ENCODE assay signal across 13 mouse cellular contexts in the genomic region with DNA sequence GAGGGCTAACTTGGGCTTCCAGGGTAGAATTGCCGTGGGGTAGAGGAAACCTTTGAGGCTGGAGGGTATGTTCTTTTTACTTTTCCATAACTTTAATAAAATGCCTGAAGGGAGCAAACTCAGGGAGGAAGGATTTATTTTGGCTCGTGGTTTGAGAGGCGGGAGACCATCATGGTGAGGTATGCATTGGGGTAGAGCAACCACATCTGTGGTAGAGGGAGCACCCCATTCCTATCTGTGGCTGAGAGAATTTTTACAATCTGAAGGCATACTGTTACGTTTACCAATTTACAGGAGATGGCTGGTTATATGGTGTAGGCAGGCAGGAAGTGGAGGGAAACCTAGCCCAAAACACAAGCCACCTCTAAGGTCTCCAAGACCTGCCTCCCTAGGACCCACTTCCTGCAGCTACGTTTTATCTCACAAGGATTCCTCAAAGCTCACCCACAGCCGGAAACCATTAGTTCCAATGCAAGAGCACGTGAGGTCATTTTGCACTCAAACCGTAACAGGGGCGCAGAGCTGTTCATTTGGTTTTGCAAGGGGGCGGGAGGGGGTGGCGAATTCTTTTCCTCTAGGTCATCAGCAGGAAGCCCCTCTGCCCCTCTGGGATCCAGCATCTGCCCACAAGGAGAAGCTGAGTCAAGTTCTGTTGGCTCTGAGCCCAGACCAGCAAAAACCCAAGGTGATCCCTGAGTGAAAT.
A peak's percentile ranks its signal among the peaks of the same experiment; 100 is the strongest.
DNase-seq lines count a peak whose midpoint lies in the region; ATAC-seq lines count a peak whose summit lies in the region.
"Had no signal": no experiment of that assay in that cellular context is flagged by ENCODE, and none has a peak within 500 bp of the region (broad histone marks: within the 10 kb centered on the region; RNA-seq: fewer than 3 reads in every experiment).

No protein-coding gene starts in this region.

- H3K4me3 ChIP-seq in heart, embryonic 16.5 days (ENCODE audit: low read length), result no peak overlapping the region
- no peak overlapping the region for H3K4me3 ChIP-seq in heart, embryonic 12.5 days
- H3K4me3 ChIP-seq in limb, embryonic 12.5 days (replicated peaks), result no peak overlapping the region
- H3K4me3 ChIP-seq: erythroblast, embryonic 14.5 days; heart, embryonic 15.5 days; midbrain, embryonic 13.5 days had no signal

- WGBS in heart, embryonic 16.5 days, result 41% methylated on average over 11 of the region's 11 CpGs
- WGBS in heart, embryonic 12.5 days, result 50% methylated on average over 11 of the region's 11 CpGs
- 32% methylated on average over 11 of the region's 11 CpGs for WGBS in limb, embryonic 12.5 days

- H3K4me1 ChIP-seq in heart, embryonic 16.5 days (ENCODE audit: control insufficient read depth, insufficient read depth, low read length), result peaks cover 11% of the 10 kb centered on the region
- peaks cover 18% of the 10 kb centered on the region for H3K4me1 ChIP-seq in heart, embryonic 12.5 days (replicated peaks)
- peaks cover 39% of the 10 kb centered on the region for H3K4me1 ChIP-seq in limb, embryonic 12.5 days (replicated peaks)
- H3K4me1 ChIP-seq: midbrain, embryonic 13.5 days had no signal

- no peaks in the 10 kb centered on the region for H3K27me3 ChIP-seq in heart, embryonic 16.5 days (ENCODE audit: control insufficient read depth, insufficient read depth, low read length)
- no peaks in the 10 kb centered on the region for H3K27me3 ChIP-seq in heart, embryonic 12.5 days (replicated peaks)
- peaks cover 3% of the 10 kb centered on the region; the same call in 1 of the 2 replicates for H3K27me3 ChIP-seq in limb, embryonic 12.5 days
- H3K27me3 ChIP-seq: heart, embryonic 15.5 days; midbrain, embryonic 13.5 days had no signal

- H3K27ac ChIP-seq in heart, embryonic 16.5 days (ENCODE audit: low read length), result peak overlapping the region; percentile 24; the same call in 1 of the 2 replicates
- H3K27ac ChIP-seq in heart, embryonic 12.5 days (ENCODE audit: poor library complexity, severe bottlenecking), result no peak overlapping the region
- peak overlapping the region; percentile 43 for H3K27ac ChIP-seq in limb, embryonic 12.5 days
- H3K27ac ChIP-seq: heart, embryonic 15.5 days; midbrain, embryonic 13.5 days had no signal

- H3K9ac ChIP-seq in heart, embryonic 16.5 days (ENCODE audit: low read length), result no peak overlapping the region
- no peak overlapping the region for H3K9ac ChIP-seq in heart, embryonic 12.5 days
- no peak overlapping the region for H3K9ac ChIP-seq in limb, embryonic 12.5 days (replicated peaks)
- H3K9ac ChIP-seq: heart, embryonic 15.5 days; midbrain, embryonic 13.5 days had no signal

- peak; percentile 61 to 69 for DNase-seq in adrenal gland, postnatal 36 days
- DNase-seq in thymus, postnatal 14 days, result peak; percentile 54
- no peak for DNase-seq in gastrocnemius, postnatal 25 days
- no peak for DNase-seq in cerebellum, adult 9-11 months
- DNase-seq in heart, adult 9 months (ENCODE audit: low spot score in 2 of 2), result no peak
- DNase-seq: kidney, postnatal 10 days had no signal

- H3K36me3 ChIP-seq in heart, embryonic 16.5 days (ENCODE audit: control insufficient read depth, insufficient read depth), result no peaks in the 10 kb centered on the region
- no peaks in the 10 kb centered on the region for H3K36me3 ChIP-seq in heart, embryonic 12.5 days
- no peaks in the 10 kb centered on the region for H3K36me3 ChIP-seq in limb, embryonic 12.5 days
- H3K36me3 ChIP-seq: G1E; heart, embryonic 15.5 days; midbrain, embryonic 13.5 days had no signal

- peak; percentile 37; the same call in 1 of the 2 replicates for ATAC-seq in heart, embryonic 16.5 days (replicated peaks; ENCODE audit: extremely low read depth, insufficient read depth, low FRiP score)
- no peak for ATAC-seq in heart, embryonic 12.5 days (ENCODE audit: insufficient number of reproducible peaks, low FRiP score)
- no peak for ATAC-seq in limb, embryonic 12.5 days (ENCODE audit: insufficient number of reproducible peaks, insufficient read depth, low FRiP score, low TSS enrichment, low read depth)
- ATAC-seq: midbrain, embryonic 13.5 days had no signal

- no peaks in the 10 kb centered on the region for H3K9me3 ChIP-seq in heart, embryonic 16.5 days (replicated peaks; ENCODE audit: control insufficient read depth, low read length)
- H3K9me3 ChIP-seq in heart, embryonic 12.5 days (replicated peaks), result no peaks in the 10 kb centered on the region
- no peaks in the 10 kb centered on the region for H3K9me3 ChIP-seq in limb, embryonic 12.5 days
- H3K9me3 ChIP-seq: G1E; heart, embryonic 15.5 days; midbrain, embryonic 13.5 days had no signal

- H3K4me2 ChIP-seq in heart, embryonic 16.5 days (ENCODE audit: low read depth, low read length), result no peak overlapping the region; the same call in 1 of the 2 replicates
- no peak overlapping the region for H3K4me2 ChIP-seq in heart, embryonic 12.5 days
- H3K4me2 ChIP-seq in limb, embryonic 12.5 days, result no peak overlapping the region
- H3K4me2 ChIP-seq: heart, embryonic 15.5 days; midbrain, embryonic 13.5 days had no signal

Comparison
In these comparisons a context has a peak if more than half of its experiments do, and no peak if none do; other contexts are left out.
1. DNase-seq: peak in adrenal gland, postnatal 36 days (2 of 2) and thymus, postnatal 14 days (single experiment); none in gastrocnemius, postnatal 25 days (single experiment), cerebellum, adult 9-11 months (single experiment) and heart, adult 9 months (0 of 2).